Mouse (Mus musculus): ENCODE measurements at regions not wholly inside any gene's neighbourhood (a gene's known extent, or its start where the extent isn't known, plus 50 kb on each side); places are given as distances from the start of the nearest gene placed in this dataset.
"Not testable (repeated sequence)": the region's sequence is repeated elsewhere in the genome, so short reads cannot be mapped to it uniquely, and the experiment has no call there.

DNA sequence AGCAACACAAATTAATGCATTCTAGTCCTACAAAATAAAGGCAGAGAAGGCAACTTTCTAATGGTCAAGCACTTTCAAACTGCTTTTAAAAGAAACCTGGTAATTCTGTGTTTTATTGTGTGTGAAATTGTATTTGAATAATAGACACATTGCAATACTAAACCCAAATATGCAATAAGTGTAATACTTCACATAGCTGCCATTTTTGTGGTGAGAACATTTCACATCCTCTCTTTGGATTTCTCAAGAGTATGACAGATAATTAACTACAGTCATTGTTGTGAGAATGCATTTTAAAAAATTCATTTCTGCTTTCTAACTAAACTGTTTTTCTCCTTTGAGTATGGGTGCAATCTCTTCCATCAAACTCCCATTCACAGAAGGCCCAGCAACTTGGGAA, 256.4 kb downstream of the Sema3d start:
- no peak for DNase-seq

DNA sequence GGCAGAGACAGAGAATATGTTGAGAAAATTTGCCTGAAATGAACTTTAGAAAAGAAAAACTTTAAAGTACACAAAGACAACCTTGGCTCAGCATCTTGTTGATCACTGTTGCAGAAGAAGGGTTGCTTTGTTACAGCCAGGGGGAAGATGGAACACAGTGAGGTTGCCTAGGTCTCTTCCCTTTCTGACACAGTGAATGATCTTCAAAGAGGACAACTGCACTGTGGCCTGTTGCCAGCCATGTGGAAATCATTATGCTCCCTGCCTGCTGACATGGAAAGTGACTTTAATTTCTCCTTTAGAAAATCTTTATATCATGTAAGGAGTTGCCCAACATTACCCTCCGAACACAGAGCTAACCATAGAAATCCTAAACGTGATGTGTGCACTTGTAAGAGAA, 263.1 kb downstream of the Sema3d start:
- DNase-seq: no peak

DNA sequence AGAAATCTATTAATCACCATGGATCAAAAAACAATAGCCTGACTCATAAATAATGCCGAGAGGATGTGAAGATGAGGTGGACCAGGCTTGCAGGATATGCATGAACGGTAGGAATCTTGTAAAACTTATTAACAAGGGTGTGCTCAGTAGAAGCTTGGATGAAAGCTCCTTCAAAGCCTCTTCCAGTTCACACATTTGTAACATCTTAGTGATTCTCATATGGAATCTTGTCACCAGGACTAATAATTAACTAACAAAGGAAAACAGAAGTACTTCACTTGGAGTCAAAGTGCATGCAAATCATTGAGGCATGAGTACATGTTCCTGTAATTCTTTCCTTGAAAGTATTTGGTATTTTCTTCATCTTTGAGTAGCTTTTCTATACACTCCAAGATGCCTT, 290.5 kb downstream of the Sema3d start:
- no peak for DNase-seq

DNA sequence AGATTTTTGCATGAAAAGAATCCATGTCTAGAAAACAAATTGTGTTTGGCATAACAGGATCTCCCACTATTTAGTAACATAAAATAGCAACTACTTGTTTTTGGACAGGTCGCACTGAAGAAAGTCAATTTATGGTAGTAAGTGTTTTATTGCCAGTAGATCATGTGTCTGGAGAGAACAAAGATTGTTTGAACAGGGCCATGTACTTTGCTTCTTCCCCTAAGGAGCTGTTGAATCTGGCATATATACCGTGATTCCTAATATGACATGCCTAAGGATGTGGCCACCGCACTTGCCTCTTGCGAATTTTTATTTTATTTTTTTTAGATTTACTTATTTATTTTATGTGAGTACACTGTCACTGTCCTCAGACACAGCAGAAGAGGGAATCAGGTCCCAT, 290.9 kb downstream of the Sema3d start:
- DNase-seq: no peak

DNA sequence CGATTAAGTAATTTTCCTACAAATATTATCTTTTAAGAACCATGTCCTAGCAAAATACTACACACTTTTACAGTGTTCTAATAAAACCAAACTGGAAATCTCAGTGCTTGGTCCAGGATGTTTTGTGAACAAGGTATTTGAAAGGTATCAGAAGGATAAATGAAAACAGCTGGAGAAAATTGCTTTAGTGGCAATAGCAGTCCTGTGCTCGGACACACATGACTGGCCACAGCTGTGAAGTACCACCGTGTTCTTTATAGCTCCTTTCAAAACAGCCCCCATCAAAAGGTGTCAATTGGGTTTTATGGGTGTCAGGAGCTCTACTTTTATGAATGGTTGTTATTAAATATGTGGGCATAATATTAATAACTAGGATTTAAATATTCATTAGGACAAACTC, 293.5 kb downstream of the Sema3d start:
- no peak for DNase-seq

DNA sequence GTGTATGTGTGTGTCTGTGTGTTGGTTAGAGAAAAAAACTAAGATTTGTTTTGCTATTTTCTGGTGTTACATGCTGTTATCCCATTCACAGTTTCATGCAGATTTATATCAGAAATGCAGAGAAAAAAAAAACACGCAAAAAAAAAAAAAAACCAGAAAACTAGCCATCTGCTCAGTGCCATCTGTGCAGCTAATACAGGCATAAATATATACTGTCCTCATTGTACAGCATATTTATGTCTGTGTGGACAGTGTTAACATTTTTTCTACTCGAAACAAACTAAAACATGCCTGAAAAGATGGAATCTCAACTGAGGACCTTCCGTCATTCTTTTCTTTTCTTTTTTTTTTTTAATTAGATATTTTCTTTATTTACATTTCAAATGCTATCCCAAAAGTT, 331.7 kb downstream of the Sema3d start:
- no peak for DNase-seq

DNA sequence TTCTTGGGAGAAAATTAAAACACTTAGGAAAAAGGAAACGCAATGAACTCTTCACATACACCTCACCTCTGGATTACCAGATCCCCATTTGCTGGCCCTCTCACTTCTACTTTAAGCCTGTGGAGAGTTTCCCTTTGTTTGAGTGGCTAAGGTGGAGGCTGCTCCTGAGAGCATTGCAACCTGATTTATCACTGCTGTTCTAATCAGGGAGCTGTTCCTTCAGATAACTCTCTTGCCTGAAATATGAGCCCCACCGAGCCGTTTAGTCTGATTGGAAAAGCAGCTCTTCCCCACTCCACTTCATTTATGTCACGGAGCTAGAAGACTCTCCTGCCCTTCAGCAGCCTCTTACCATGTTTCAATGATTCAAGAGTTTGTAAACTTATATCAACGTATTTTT, 368.3 kb downstream of the Sema3d start:
- no peak for DNase-seq

DNA sequence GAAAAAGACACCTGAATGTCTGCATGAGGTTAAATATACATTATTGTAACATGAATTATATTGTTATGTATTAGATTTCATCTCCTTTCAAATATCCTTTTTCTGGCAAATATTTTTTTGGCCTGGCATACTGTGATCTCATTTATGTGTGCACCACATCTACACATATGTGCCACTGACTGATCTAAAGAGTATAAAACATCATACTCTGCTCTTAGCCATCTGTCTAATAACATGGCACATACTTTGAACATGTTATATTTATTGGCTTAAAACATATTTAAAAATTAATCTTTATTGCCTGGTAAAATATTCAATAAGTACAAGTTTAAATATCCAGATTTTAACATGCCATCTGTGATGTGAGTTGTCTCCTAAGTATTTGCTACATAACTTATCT, 365.6 kb upstream of the Sema3a start:
- no peak for DNase-seq

DNA sequence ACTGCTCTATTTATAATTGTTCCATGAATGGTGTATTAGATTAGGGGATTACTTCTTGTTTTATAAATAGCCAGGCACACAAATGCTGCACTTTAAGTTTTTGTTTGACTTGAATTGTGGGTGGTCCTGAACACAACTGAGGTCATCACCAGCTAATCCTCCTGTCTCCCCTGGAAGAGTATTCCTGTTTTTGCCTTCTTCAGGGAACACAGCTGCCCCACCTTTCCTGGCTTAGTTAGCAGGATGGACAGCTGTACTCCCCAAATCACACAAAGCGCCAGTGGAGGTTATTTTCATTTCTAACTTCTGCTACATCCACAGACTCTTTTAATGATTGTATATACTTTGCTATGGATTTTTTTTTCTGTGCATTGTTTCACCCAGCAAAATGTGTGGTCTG, 357.8 kb upstream of the Sema3a start:
- DNase-seq: no peak

DNA sequence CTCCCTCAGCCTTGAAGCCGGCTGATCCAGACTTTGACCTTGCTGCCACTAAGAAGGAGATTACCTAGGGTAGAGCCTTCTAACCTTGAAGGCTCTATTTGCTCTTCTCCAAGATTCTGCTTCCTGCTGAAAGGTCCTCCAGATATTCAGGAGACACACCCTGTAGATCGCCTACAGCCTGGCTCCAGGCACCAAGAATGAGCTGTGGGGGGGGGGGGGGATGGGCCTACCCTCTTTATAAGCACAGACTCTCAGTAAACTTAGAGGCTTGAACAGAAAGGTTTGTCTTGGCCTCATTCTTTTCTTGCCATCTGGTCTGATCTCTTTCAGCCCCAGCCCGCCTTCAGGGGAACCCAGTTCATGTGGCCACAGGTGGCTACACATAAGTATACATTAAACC, 342.5 kb upstream of the Sema3a start:
- no peak for DNase-seq

DNA sequence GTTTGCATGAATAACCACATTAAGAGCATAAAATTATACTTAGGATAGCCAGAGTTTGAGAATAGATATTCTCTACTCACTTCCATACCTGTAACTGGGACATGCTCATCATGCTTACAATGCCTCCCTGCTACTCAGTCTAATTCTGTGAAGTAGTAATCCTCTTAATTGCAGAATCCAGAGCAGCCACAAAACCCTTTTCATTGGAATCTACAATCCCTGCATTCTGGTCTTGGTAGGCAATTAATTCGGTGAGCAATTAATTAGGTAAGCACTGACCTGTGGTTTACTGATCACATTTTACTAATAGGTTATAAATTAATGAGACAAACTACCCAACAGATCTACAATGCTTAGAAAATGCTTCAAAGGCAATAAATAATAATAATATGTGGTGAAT, 316.5 kb upstream of the Sema3a start:
- DNase-seq: no peak

DNA sequence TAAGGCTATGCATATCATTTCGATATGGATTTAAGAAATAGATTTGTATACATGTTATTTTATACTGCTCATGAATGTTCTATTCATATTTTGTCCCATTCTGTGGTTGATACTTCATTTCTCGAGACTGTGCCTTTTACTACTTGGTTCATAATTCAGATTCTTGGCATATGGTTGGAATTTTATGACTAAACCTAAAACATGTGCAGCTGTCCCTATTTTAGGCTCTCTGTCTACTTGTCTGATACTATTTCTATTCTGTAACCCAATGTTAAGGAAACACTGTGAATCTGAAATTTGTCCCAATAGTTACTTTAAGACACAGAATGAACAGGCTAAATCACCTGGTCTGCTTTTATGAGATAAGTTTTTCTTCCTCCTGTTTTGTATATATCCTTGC, 315.3 kb upstream of the Sema3a start:
- DNase-seq: no peak

DNA sequence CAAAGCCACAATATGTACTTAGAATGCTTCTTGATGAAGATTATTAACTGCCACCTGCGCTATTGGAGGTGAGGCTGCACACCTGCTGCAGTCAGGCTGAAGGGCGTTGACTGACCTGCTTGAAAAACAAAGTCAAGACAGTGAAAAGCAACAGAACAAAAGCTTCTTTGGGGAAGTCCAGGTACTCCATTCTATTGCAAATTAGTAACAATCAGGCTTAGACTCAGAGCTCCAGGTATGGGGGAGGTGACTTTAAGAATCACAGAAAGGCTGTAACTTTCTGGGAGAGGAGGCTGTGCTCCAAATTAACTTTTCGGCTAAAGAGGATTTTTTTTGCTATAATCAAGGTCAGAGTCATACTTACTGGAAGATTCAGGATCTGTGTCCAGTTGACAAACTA, 278.0 kb upstream of the Sema3a start:
- DNase-seq: not testable (repeated sequence)

DNA sequence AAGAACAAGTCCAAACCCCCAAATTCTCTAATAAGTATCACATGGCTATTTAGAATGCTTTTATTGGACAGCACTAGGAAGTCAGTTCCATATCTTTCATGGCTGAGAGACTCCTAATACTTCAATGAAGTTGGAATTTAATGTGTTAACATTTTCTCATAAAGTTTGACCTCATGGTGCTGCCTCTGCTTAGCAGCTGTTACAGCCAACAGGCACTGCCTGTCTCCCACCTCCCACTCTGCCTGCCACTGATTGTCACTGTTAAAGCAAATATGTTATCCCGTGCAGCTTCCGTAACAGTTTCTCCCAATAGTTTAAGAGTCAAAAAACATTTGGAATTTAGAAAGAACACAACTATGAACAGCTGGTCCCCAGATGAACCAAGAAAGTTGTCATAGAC, 268.3 kb upstream of the Sema3a start:
- DNase-seq: no peak

DNA sequence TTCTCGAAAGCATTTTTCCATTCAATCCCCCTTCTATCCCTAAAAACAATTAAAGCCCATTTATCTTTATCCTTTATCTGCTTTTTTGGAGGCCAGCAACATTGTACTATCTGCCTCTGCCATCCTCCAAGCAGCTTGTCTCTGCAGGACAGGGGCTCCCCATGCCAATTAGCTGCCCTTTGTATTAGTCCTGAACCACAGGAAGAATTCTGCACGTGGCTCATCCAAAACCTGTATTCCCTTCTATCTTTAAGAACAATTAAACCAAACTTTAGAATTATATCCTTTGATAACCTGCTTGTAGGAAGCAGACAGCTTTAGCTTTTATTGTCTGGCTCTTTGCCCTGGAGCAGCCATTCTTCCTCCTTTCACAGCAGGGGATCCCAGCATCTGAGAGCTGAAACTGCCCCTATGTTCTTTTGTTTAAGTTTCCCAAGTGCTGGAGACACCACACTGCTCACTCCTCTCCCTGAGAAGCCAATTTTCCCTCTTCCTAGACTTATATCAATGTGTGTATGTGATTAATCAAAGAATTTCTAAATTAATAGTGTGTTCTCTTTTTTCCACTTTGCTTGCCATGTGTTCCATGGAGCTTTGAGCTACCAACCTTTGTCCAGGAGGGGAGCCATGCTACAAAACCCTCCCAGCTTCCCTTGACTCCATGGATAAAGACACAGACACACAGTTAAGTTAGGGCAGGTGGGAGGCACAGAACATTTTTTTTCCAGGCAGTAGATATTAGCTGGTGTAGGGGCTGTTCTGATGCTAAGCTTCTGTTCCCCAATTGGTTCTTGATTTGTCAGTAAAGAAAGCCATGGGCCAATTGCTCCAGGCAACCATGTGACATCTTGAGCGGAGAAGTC, 256.6 kb upstream of the Sema3a start:
- DNase-seq: no peak

DNA sequence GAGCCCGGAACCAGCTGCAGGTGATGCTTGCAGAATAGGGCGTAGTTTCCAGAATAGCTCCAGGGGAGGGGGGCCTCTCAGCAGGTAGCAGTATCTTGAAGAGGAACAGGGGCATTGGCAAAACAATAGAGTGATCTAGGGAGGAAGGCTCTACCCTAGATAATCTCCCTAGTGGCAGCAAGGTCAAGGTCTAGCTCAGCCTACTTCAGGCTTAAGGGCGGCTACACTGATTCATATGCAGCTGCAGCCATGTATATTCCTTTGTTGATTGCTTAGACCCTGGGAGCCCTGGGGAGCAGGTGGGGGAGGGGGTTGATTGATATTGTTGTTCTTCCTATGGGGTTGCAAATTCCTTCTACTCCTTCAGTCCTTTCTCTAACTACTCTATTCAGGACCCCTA, 252.3 kb upstream of the Sema3a start:
- no peak for DNase-seq

DNA sequence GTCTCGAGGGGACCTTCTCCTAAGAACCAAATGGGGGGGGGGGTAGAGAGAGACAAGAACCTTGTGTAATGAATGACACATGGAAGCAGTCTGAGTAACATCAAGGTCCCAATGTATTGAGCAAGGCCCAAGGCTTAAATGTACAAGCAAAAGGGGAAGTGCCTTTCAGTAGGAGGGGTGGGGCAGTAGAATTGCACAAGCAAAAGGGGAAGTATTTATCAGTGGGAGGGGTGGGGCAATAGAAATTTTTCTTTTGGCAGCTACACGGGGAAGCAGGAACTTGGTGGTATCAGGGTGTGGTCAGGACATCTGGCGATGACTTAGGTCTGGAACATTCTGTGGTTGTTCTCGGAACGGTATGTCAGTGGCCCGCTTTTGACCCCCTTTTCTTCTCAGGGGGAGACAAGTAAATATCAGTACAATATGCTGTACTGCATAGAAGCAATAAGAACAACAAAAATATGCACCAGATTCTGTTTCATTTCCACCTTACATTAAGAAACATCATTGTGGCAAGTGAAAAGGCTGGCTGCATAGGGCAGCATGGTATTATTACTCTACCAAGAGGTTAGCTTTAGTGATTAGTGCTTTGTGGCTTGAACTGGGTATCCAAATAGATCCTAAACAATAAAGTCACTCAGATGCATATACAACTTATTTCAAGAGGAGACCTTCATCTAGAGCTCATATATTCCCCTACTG, 247.5 kb upstream of the Sema3a start:
- DNase-seq: no peak

DNA sequence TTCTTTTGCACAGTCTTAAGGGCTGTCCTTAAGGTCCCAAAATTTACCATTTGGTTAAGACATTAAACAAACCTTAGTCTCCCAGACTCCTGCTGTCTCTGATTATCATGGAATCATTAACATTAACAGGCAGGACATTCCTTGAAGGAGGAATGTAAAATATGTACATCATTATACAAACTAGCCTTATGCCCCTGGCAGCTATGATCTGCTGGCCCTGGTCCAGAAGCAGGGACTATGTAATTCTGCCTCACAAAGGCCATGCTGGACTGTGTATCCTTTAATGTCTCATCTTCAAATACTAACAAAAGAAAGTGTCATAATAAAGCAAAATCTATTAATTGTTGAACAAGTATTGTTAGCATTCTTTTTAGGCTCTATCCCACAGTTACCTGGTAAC, 232.9 kb upstream of the Sema3a start:
- DNase-seq: no peak

DNA sequence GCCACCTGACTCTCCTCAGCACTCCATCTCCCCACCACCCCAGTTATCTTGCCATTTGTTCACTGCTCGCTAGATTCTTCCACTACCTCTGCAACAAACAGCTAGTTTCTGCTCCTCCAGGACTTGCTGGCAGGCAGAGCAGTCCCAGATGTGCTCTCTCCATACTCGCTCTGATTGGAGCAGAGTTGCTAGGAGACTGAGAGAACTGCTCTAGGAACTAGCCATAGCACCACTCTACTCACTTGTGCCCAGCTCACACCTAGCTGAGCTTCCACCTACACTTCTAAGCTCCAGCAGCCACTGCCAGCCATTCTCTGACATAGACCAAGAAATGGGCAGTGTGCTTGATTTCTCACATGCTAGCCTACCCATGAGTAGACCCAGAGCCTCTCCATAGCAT, 230.6 kb upstream of the Sema3a start:
- no peak for DNase-seq

DNA sequence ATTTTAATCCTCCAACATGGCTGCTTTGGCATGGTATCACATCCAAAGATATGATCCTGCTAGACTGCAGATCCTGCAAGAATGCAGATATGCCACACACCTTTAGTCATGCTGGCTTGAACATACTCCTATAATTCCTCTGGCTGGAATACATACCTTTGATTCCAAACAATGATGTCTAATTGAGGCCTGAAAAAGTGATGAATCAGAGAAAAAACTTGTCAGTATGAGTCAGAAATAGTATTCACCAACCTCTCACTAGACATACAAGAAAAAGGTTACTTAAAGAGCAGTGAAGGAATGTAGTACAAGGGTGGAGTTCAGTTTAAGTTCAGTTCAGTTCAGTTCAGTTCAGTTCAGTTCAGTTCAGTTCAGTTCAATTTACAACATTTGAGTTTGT, 214.5 kb upstream of the Sema3a start:
- no peak for DNase-seq

DNA sequence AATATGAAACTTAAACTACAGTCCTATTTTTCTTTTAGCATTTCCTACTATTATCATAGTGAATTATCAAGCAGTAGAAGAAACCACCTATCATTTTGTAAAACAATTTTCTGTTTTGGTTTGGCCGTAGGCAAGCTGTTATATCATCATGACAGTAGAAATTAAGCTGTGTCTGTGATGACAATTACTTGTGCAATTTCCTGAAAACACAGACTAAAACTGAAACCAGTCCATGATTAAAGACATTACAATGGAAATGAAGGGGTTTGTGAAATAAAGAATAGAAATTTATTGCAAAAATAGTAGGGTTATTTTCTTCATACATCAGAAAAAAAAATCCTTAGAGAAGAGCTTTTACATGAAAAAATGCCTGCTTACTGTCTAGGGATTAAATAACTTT, 210.8 kb upstream of the Sema3a start:
- no peak for DNase-seq

DNA sequence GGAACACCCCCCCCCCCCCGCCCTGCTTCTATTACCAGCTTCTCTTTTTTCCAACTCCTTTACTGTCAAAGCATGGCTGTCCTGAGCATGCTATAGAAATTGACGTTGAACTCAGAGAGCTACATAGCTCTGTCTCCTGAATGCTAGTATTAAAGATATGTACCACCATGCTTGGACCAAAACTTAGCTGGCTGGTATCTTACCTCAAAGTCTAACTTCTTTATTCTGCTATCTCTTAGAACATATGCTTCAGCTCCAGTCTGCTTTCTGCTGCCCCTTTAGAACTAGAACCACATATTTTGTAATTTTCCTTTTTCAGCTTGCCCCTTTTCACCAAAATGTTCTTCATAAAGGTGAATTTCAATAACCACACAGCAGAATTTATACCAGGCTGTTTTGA, 205.9 kb upstream of the Sema3a start:
- DNase-seq: no peak

DNA sequence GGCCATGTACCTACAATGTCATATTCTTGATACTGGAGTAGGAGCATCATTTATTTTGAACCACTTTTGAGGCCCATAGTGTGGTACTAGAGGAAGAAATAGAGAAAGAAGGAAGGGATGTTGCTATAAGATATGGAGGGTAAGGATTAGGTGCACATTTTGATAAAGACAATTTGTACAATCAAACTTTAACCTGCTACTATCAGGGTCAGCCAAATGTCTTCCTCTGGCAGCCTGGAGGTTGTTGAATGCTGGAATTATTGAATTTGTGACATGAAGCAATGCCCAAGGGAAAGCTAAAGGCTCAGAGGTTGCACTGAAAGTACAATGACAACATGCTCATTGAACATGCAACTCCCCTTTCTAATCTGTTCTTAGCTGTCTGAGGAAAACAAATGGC, 202.3 kb upstream of the Sema3a start:
- no peak for DNase-seq

DNA sequence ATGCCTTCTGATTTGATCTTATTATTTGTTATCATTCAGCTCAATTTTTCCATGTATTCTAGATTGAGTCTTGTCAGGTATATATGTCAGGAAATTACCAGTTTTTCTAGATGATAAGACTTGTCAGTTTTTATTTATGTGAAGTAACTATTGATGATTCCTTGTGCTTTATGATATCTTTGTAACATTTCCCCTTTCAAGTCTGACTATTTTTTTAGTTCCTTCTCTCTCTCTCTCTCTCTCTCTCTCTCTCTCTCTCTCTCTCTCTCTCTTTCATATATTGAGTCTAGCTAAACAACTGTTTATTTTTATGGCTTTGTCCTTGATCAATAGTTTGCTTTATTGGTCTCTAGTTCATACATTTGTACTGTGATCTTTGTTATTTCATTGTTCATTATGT, 199.7 kb upstream of the Sema3a start:
- DNase-seq: no peak
